In the genomic region with DNA sequence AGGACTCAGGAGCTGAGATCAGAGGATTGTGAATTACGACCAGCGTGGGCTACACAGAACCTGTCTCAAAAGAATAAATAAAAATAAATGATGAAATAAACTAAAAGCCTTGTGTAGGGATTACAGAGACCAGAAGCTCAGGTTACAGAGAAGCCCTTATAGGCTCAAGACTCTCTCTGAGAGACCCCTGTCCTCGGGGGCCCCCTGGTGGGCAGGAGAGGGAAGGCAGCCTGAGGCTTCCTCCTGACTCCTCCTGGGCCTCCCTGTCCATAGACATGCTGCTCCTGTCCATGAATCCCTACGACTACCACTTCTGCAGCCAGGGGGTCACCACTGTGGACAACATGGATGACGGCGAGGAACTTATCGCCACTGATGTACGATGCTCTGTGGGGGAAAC, we compare ENCODE assay signal across 8 mouse cellular contexts. TPM values are rescaled to one million over a fixed set of nuclear protein-coding genes. Genes with fewer than 3 reads are reported as not detected.
DNase-seq lines count a peak whose midpoint lies in the region; ATAC-seq and TF ChIP-seq lines count a peak whose summit lies in the region.

No protein-coding gene starts in this region.

- no peak overlapping the region for H3K9ac ChIP-seq in heart, embryonic 11.5 days (ENCODE audit: low read depth, low read length)
- no peak overlapping the region for H3K9ac ChIP-seq in limb, embryonic 13.5 days
- no peak overlapping the region for H3K9ac ChIP-seq in midbrain, embryonic 15.5 days

- WGBS in heart, embryonic 11.5 days (ENCODE audit: insufficient replicate concordance): 15% methylated on average over 8 of the region's 8 CpGs
- 20% methylated on average over 8 of the region's 8 CpGs for WGBS in kidney, adult 2 months
- 23% methylated on average over 8 of the region's 8 CpGs for WGBS in limb, embryonic 13.5 days
- WGBS in midbrain, embryonic 15.5 days: 24% methylated on average over 8 of the region's 8 CpGs

- H3K27me3 ChIP-seq in heart, embryonic 11.5 days (ENCODE audit: control insufficient read depth, insufficient read depth, low read length): no peaks in the 10 kb centered on the region
- no peaks in the 10 kb centered on the region for H3K27me3 ChIP-seq in kidney, adult 2 months (replicated peaks; ENCODE audit: control insufficient read depth, insufficient read depth, low read length)
- H3K27me3 ChIP-seq in limb, embryonic 13.5 days: peaks cover 27% of the 10 kb centered on the region
- no peaks in the 10 kb centered on the region for H3K27me3 ChIP-seq in midbrain, embryonic 15.5 days (replicated peaks)

- peak; percentile 78 for TF ChIP-seq CTCF in kidney, adult 2 months (conservative IDR thresholded peaks at IDR 0.05; ENCODE audit: insufficient read depth, insufficient read length, low read depth, low read length)

- no peak overlapping the region for H3K4me2 ChIP-seq in heart, embryonic 11.5 days
- H3K4me2 ChIP-seq in limb, embryonic 13.5 days (replicated peaks): no peak overlapping the region
- H3K4me2 ChIP-seq in midbrain, embryonic 15.5 days: no peak overlapping the region

- no peak overlapping the region for H3K27ac ChIP-seq in heart, embryonic 11.5 days (ENCODE audit: low read depth, low read length)
- H3K27ac ChIP-seq in kidney, adult 2 months (ENCODE audit: insufficient read depth, low read depth, low read length): no peak overlapping the region
- no peak overlapping the region for H3K27ac ChIP-seq in limb, embryonic 13.5 days
- H3K27ac ChIP-seq in midbrain, embryonic 15.5 days: no peak overlapping the region

- ATAC-seq in heart, embryonic 11.5 days (replicated peaks; ENCODE audit: insufficient number of reproducible peaks, low FRiP score, low TSS enrichment): no peak
- peak; percentile 52; the same call in 1 of the 2 replicates for ATAC-seq in limb, embryonic 13.5 days (ENCODE audit: low FRiP score, low read depth)
- ATAC-seq in midbrain, embryonic 15.5 days (replicated peaks): 0 out of 2 replicates have a peak, but pooled peaks have one; percentile 65

- TF ChIP-seq POLR2A in kidney, adult 2 months (IDR thresholded peaks at IDR 0.05; ENCODE audit: low read depth, low read length): no peak

- no peak overlapping the region for H3K4me3 ChIP-seq in heart, embryonic 11.5 days (ENCODE audit: low read depth, low read length)
- no peak overlapping the region for H3K4me3 ChIP-seq in kidney, adult 2 months (ENCODE audit: insufficient read depth, low read depth, low read length)
- no peak overlapping the region for H3K4me3 ChIP-seq in limb, embryonic 13.5 days
- H3K4me3 ChIP-seq in midbrain, embryonic 15.5 days: no peak overlapping the region

- peak; percentile 96 for DNase-seq in heart, adult 11 months
- peak; percentile 57 for DNase-seq in embryo, embryonic 11.5 days (ENCODE audit: low read depth, low spot score)
- DNase-seq in heart, adult 18-20 months: peak; percentile 79 to 93
- DNase-seq in kidney, adult 2 months: peak; percentile 89
- peak; percentile 89 to 93 for DNase-seq in spleen, postnatal 10 days (ENCODE audit: low spot score in 2 of 2)

- no peaks in the 10 kb centered on the region for H3K36me3 ChIP-seq in heart, embryonic 11.5 days (ENCODE audit: control insufficient read depth, insufficient read depth, low read length)
- no peaks in the 10 kb centered on the region for H3K36me3 ChIP-seq in kidney, adult 2 months (ENCODE audit: control insufficient read depth, insufficient read depth, low read length)
- no peaks in the 10 kb centered on the region for H3K36me3 ChIP-seq in limb, embryonic 13.5 days
- no peaks in the 10 kb centered on the region for H3K36me3 ChIP-seq in midbrain, embryonic 15.5 days (replicated peaks)

- no peaks in the 10 kb centered on the region for H3K9me3 ChIP-seq in heart, embryonic 11.5 days (replicated peaks; ENCODE audit: control insufficient read depth, low read length)
- H3K9me3 ChIP-seq in limb, embryonic 13.5 days: peaks cover 5% of the 10 kb centered on the region; the same call in 1 of the 2 replicates
- no peaks in the 10 kb centered on the region for H3K9me3 ChIP-seq in midbrain, embryonic 15.5 days

- H3K4me1 ChIP-seq in heart, embryonic 11.5 days (ENCODE audit: control insufficient read depth, insufficient read depth, low read length): no peaks in the 10 kb centered on the region
- H3K4me1 ChIP-seq in kidney, adult 2 months (ENCODE audit: control insufficient read depth, insufficient read depth, low read length): no peaks in the 10 kb centered on the region
- 0 out of 2 replicates have a peak, but pooled peaks cover 7% of the 10 kb centered on the region for H3K4me1 ChIP-seq in limb, embryonic 13.5 days
- H3K4me1 ChIP-seq in midbrain, embryonic 15.5 days: no peaks in the 10 kb centered on the region

RNA-seq across cellular contexts. Expression of gene Myh7b, which starts 8.8 kb away (rescaled TPM):
- 13.0 and 13.6 TPM in 2 replicates for polyA plus RNA-seq in heart, embryonic 11.5 days (2014; fragmentation: Nextera tagmentation; extraction: Ambion mirVana)
- 10 to 100 TPM; 23.0 to 30.1 TPM for total RNA-seq in heart, adult 18-20 months (2021)
- 0.05 TPM in 1 of 2 replicates, not detected in the other for polyA plus RNA-seq in kidney, adult 2 months (2012; rRNA removed)
- polyA plus RNA-seq in limb, embryonic 13.5 days (2015; fragmentation: Nextera tagmentation; extraction: Ambion mirVana): 2.7 and 3.7 TPM in 2 replicates
- polyA plus RNA-seq in midbrain, embryonic 15.5 days (2015; fragmentation: Nextera tagmentation; extraction: Ambion mirVana): 0.64 and 1.2 TPM in 2 replicates

RNA-seq across cellular contexts. Expression of gene Gss, which starts 27.2 kb away (rescaled TPM):
- polyA plus RNA-seq in heart, embryonic 11.5 days (2014; fragmentation: Nextera tagmentation; extraction: Ambion mirVana): 21.4 and 23.6 TPM in 2 replicates
- 10 to 100 TPM; 14.4 to 15.6 TPM for total RNA-seq in heart, adult 18-20 months (2021)
- 248 and 308 TPM in 2 replicates for polyA plus RNA-seq in kidney, adult 2 months (2012; rRNA removed)
- 27.5 and 27.9 TPM in 2 replicates for polyA plus RNA-seq in limb, embryonic 13.5 days (2015; fragmentation: Nextera tagmentation; extraction: Ambion mirVana)
- 15.3 and 16.3 TPM in 2 replicates for polyA plus RNA-seq in midbrain, embryonic 15.5 days (2015; fragmentation: Nextera tagmentation; extraction: Ambion mirVana)
